Mouse (Mus musculus) thymus, adult 2 months (tissue): ENCODE data around the gene Cdk14.

Source experiments
- CTCF ChIP-seq: fragments of 200-500 bp; IDR thresholded peaks from 2 replicates; pipeline ENCODE4 v1.5.1; 2012; ENCODE audit warnings: mild to moderate bottlenecking, control low read depth, low read length, moderate library complexity, borderline replicate concordance; ENCODE audit not compliant: control insufficient read depth, poor library complexity, insufficient read depth; ENCODE audit errors: extremely low read depth
- POLR2A ChIP-seq: fragments of 200-500 bp; IDR thresholded peaks from 2 replicates; pipeline ENCODE4 v1.6.1; 2012; ENCODE audit warnings: mild to moderate bottlenecking, low read length, control low read depth, moderate library complexity; ENCODE audit not compliant: control insufficient read depth, poor library complexity, insufficient read depth; ENCODE audit errors: extremely low read depth

GRCm38 (mm10) chr5:5314270-5314669, 105.8 kb downstream of the Cdk14 start:
- TF ChIP-seq CTCF (no peak), POLR2A (no peak)
